Mouse (Mus musculus) hindbrain, embryonic 11.5 days (tissue): Measurements from ENCODE around the gene Dmrtb1. TPM values are rescaled to one million over a fixed set of nuclear protein-coding genes. Genes with fewer than 3 reads are reported as not detected.
A peak's percentile ranks its signal among the peaks of the same experiment; 100 is the strongest.

ENCODE experiments used
- ATAC-seq: fragments of 200-750 bp; cut with Nextera tagmentation; 2 replicates; pipeline ENCODE4 v1.8.0; 2017; ENCODE audit warnings: mild to moderate bottlenecking, moderate TSS enrichment, moderate library complexity; ENCODE audit not compliant: low FRiP score
- DNase-seq: peaks from one replicate; pipeline ENCODE4 v3.0.0-alpha.2; 2015; ENCODE audit warnings: low spot score
- H3K27ac ChIP-seq: fragments of 300-500 bp; sonication (generic); 2 replicates; pipeline ENCODE4 v1.5.1; 2014; ENCODE audit warnings: mild to moderate bottlenecking, low read depth, low read length
- H3K27me3 ChIP-seq: fragments of 300-500 bp; sonication (generic); 2 replicates; pipeline ENCODE4 v1.6.1; 2014; ENCODE audit warnings: mild to moderate bottlenecking, low read length, moderate library complexity, mixed read lengths; ENCODE audit not compliant: control insufficient read depth, insufficient read depth
- H3K36me3 ChIP-seq: fragments of 300-500 bp; sonication (generic); 2 replicates; pipeline ENCODE4 v1.6.1; 2014; ENCODE audit warnings: mild to moderate bottlenecking, low read length, moderate library complexity, mixed read lengths; ENCODE audit not compliant: control insufficient read depth, insufficient read depth
- H3K4me1 ChIP-seq: fragments of 300-500 bp; sonication (generic); replicated peaks from 2 replicates; pipeline ENCODE4 v1.6.1; 2014; ENCODE audit warnings: low read length, mixed read lengths; ENCODE audit not compliant: control insufficient read depth, insufficient read depth
- H3K4me2 ChIP-seq: fragments of 300-500 bp; sonication (generic); replicated peaks from 2 replicates; pipeline ENCODE4 v1.6.1; 2014; ENCODE audit warnings: mild to moderate bottlenecking, low read depth, low read length
- H3K4me3 ChIP-seq: fragments of 300-500 bp; sonication (generic); 2 replicates; pipeline ENCODE4 v1.5.1; 2014; ENCODE audit warnings: low read depth, low read length
- H3K9ac ChIP-seq: fragments of 300-500 bp; sonication (generic); 2 replicates; pipeline ENCODE4 v1.6.1; 2014; ENCODE audit warnings: low read depth, low read length
- H3K9me3 ChIP-seq: fragments of 300-500 bp; sonication (generic); 2 replicates; pipeline ENCODE4 v1.6.1; 2016; ENCODE audit warnings: low read length; ENCODE audit not compliant: control insufficient read depth
- WGBS: fragments of 180-500 bp; shearing (Covaris S2); extraction: QIAGEN DNeasy Blood & Tissue Kit; methylation state at CpG from one replicate; pipeline ENCODE4 v1.1.7; 2014; 5-methylcytosine and 5-hydroxymethylcytosine counted together
- polyA plus RNA-seq: library from polyadenylated mRNA; unstranded; fragments of >200 nt; fragmentation: Nextera tagmentation; extraction: Ambion mirVana; gene quantifications from 2 replicates; pipeline ENCODE4 v1.2.1, GENCODE M21; 2014

Gene Dmrtb1
- polyA plus RNA-seq, 1 experiment from 2014 or later: 16.6 TPM

- WGBS: 75% methylated on average over 4 of the region's 4 CpGs
- H3K9ac ChIP-seq: no peak overlapping the region
- no peaks in the 10 kb centered on the region for H3K9me3 ChIP-seq
- H3K27me3 ChIP-seq: no peaks in the 10 kb centered on the region
- H3K4me2 ChIP-seq: no peak overlapping the region
- no peak overlapping the region for H3K4me3 ChIP-seq
- no peaks in the 10 kb centered on the region for H3K4me1 ChIP-seq
- ATAC-seq: no peak
- DNase-seq: no peak
- H3K36me3 ChIP-seq: no peaks in the 10 kb centered on the region
- no peak overlapping the region for H3K27ac ChIP-seq
Observed at GRCm38 (mm10) chr4:107641624-107642023, 42.4 kb downstream of the Dmrtb1 start.

- DNase-seq: no peak
- Histone ChIP-seq H3K27me3 (0 out of 2 replicates have a peak, but pooled peaks cover 2% of the 10 kb centered on the region), H3K4me3 (no peak overlapping the region), H3K9me3 (no peaks in the 10 kb centered on the region), H3K27ac (no peak overlapping the region), H3K36me3 (no peaks in the 10 kb centered on the region), H3K4me1 (no peaks in the 10 kb centered on the region), H3K4me2 (no peak overlapping the region), H3K9ac (no peak overlapping the region)
- ATAC-seq: no peak
- WGBS: 82% methylated on average over 10 of the region's 10 CpGs
Observed at GRCm38 (mm10) chr4:107638303-107638702, 45.7 kb downstream of the Dmrtb1 start.

DNA sequence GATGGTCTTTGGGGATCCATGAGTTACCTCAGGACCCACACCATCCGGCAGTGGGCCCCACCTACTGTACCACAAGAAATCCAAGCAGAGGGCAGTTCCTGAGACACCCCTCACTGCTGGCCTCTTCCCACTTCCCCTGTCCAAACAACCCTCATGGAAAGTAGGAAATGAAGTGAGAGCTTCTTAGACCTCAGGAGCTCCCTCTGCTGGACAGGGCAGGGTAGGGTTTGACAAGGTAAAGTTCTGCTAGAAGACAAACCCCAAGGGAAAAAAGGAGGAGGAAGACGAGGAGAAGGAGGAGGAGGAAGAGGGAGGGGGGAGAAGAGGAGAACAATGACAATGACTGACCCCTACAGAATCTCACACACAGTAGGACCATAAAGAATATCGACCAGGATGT, 46.4 kb downstream of the Dmrtb1 start:
- Histone ChIP-seq H3K27me3 (0 out of 2 replicates have a peak, but pooled peaks cover 2% of the 10 kb centered on the region), H3K9ac (no peak overlapping the region), H3K36me3 (no peaks in the 10 kb centered on the region), H3K4me2 (no peak overlapping the region), H3K9me3 (no peaks in the 10 kb centered on the region), H3K4me1 (no peaks in the 10 kb centered on the region), H3K4me3 (no peak overlapping the region), H3K27ac (no peak overlapping the region)
- DNase-seq (peak; percentile 36), ATAC-seq (no peak)
- 61% methylated on average over 3 of the region's 3 CpGs for WGBS

GRCm38 (mm10) chr4:107636099-107636498, 47.9 kb downstream of the Dmrtb1 start:
- no peak overlapping the region for H3K4me2 ChIP-seq
- no peak overlapping the region for H3K9ac ChIP-seq
- no peak overlapping the region for H3K27ac ChIP-seq
- no peaks in the 10 kb centered on the region for H3K9me3 ChIP-seq
- no peak for ATAC-seq
- 74% methylated on average over 6 of the region's 6 CpGs for WGBS
- H3K4me3 ChIP-seq: no peak overlapping the region
- H3K4me1 ChIP-seq: no peaks in the 10 kb centered on the region
- no peaks in the 10 kb centered on the region for H3K36me3 ChIP-seq
- 0 out of 2 replicates have a peak, but pooled peaks cover 2% of the 10 kb centered on the region for H3K27me3 ChIP-seq
- DNase-seq: no peak

GRCm38 (mm10) chr4:107634631-107635030, 49.4 kb downstream of the Dmrtb1 start:
- H3K36me3 ChIP-seq: no peaks in the 10 kb centered on the region
- no peak overlapping the region for H3K4me3 ChIP-seq
- H3K27me3 ChIP-seq: 0 out of 2 replicates have a peak, but pooled peaks cover 2% of the 10 kb centered on the region
- H3K4me1 ChIP-seq: no peaks in the 10 kb centered on the region
- no peak overlapping the region for H3K27ac ChIP-seq
- no peak overlapping the region for H3K9ac ChIP-seq
- ATAC-seq (no peak), DNase-seq (no peak)
- WGBS: 77% methylated on average over 6 of the region's 6 CpGs
- H3K4me2 ChIP-seq: no peak overlapping the region
- H3K9me3 ChIP-seq: no peaks in the 10 kb centered on the region

DNA sequence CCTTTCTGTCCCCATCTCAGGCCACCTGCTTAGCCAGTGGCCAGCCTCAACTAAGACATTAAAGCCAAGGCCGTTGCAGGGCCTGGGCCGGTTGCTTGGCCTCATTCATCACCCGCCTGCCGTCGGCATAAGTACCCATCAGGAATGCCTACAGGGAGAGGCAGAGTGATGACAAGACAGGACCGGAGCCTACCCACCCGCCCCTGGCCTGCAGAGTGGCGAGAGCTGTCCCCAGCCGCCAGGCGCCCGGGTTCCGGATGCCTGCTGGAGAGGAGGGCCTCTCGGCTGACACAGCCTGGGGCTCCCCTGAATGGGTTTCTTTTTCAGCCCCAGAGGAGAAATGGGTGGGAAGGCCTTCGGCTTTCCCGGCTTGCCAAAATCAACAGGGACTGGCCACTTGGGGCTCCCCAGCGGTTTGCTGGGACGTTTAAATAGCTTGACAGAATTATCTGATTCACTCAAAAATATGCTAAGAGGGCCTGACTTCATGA, 55.1 kb downstream of the Dmrtb1 start:
- Histone ChIP-seq H3K27me3 (no peaks in the 10 kb centered on the region), H3K4me3 (no peak overlapping the region), H3K9me3 (no peaks in the 10 kb centered on the region), H3K36me3 (no peaks in the 10 kb centered on the region), H3K4me2 (no peak overlapping the region), H3K9ac (no peak overlapping the region), H3K27ac (no peak overlapping the region), H3K4me1 (peaks cover 10% of the 10 kb centered on the region)
- no peak for DNase-seq
- no peak for ATAC-seq
- WGBS: 61% methylated on average over 17 of the region's 17 CpGs

- Histone ChIP-seq H3K27ac (no peak overlapping the region), H3K4me2 (no peak overlapping the region), H3K4me3 (no peak overlapping the region), H3K27me3 (no peaks in the 10 kb centered on the region), H3K9ac (0 out of 2 replicates have a peak overlapping the region, but pooled peaks have one; percentile 23), H3K4me1 (peaks cover 10% of the 10 kb centered on the region), H3K36me3 (no peaks in the 10 kb centered on the region), H3K9me3 (no peaks in the 10 kb centered on the region)
- no peak for ATAC-seq
- WGBS: 82% methylated on average over 4 of the region's 4 CpGs
- DNase-seq: no peak
Observed at GRCm38 (mm10) chr4:107628226-107628625, 55.8 kb downstream of the Dmrtb1 start.

Other genes starting within 250 kb of the Dmrtb1 start
- gene Glis1, start 249.6 kb downstream of the Dmrtb1 start, polyA plus RNA-seq: 4.0 and 6.3 TPM in 2 replicates
- gene Lrp8, start 118.0 kb upstream of the Dmrtb1 start, polyA plus RNA-seq: 22.6 and 24.9 TPM in 2 replicates
- 224 and 249 TPM in 2 replicates for gene Magoh, start 195.5 kb upstream of the Dmrtb1 start, polyA plus RNA-seq
- gene 0610037L13Rik, start 205.6 kb upstream of the Dmrtb1 start, polyA plus RNA-seq: 118 and 135 TPM in 2 replicates
- 34.0 and 38.4 TPM in 2 replicates for gene Cpt2, start 239.4 kb upstream of the Dmrtb1 start, polyA plus RNA-seq